Mouse (Mus musculus) cerebellum, postnatal 36 days (tissue): ENCODE data around the gene March6.

ENCODE experiments used
- DNase-seq, 2 experiments: peaks; one replicate each; pipeline ENCODE4 v3.0.0; 2021 to 2022; ENCODE audit warnings: mixed read lengths in 2 of 2

Gene March6

DNA sequence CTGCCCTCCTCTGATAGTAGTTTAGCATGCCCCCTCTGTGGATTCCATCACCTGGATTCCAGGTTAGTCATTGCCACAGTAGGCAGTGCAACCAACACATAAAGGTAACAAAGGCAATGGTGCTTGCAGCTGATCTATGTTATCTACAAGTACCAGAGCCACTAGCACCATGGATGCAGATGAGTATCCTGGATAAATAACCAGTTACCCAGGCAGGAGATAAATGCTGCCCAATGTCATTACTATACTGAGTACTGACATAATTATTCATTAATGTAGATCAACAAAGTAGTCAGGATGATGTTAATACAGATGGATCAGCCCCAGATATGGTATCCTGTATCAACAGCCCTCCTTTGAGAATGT is 19.5 kb downstream of the March6 start:
- DNase-seq, result no peak

GRCm38 (mm10) chr15:31510477-31511405 is 20.1 kb downstream of the March6 start:
- no peak for DNase-seq

- no peak for DNase-seq
Observed at GRCm38 (mm10) chr15:31505082-31505481, 25.8 kb downstream of the March6 start.

DNA sequence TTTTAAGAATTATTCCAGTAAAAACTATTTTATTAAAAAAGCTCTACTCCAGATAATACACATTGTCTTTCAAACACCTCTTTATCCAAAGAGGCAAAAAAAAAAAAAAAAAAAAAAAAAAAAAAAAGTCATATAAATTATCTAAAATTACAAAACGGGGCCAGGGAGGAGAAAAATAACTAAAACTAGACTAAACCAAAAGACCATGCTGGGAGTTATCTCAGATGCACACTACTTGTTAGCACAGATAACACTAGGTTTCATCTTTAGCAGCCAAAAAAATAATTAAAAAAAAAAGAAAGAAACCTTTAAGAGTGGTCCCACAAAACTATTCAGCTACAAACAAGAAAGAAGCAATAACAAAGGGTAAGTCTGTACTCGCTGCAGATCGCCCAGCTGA is 27.4 kb downstream of the March6 start:
- DNase-seq, result no peak

- no peak for DNase-seq
Observed at GRCm38 (mm10) chr15:31502996-31503395, 27.9 kb downstream of the March6 start.

- DNase-seq, result no peak
Observed at GRCm38 (mm10) chr15:31502313-31502712, 28.5 kb downstream of the March6 start.

DNA sequence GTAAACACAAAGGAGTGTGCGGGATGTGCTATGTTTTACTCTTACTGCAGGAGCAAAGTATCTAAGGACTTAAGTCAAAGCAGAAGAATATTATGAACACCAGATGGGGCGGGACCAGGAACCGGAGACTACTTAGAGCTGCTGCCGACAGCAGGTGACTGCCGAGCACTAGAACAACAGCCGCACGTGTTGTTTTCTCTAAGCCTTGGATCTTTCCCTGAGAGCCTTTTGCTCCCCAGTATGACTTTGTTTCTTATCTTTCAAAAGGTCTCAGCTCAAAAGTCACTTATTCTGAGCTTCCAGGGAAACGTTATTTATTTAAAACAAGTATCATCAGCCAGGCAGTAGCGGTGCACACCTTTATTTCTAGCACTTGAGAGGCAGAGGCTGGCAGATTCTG is 36.0 kb downstream of the March6 start:
- DNase-seq, result no peak

GRCm38 (mm10) chr15:31494310-31494709 is 36.5 kb downstream of the March6 start:
- DNase-seq, result no peak

GRCm38 (mm10) chr15:31487407-31487806 is 43.4 kb downstream of the March6 start:
- DNase-seq, result no peak

GRCm38 (mm10) chr15:31476678-31477077 is 54.2 kb downstream of the March6 start:
- no peak for DNase-seq

DNA sequence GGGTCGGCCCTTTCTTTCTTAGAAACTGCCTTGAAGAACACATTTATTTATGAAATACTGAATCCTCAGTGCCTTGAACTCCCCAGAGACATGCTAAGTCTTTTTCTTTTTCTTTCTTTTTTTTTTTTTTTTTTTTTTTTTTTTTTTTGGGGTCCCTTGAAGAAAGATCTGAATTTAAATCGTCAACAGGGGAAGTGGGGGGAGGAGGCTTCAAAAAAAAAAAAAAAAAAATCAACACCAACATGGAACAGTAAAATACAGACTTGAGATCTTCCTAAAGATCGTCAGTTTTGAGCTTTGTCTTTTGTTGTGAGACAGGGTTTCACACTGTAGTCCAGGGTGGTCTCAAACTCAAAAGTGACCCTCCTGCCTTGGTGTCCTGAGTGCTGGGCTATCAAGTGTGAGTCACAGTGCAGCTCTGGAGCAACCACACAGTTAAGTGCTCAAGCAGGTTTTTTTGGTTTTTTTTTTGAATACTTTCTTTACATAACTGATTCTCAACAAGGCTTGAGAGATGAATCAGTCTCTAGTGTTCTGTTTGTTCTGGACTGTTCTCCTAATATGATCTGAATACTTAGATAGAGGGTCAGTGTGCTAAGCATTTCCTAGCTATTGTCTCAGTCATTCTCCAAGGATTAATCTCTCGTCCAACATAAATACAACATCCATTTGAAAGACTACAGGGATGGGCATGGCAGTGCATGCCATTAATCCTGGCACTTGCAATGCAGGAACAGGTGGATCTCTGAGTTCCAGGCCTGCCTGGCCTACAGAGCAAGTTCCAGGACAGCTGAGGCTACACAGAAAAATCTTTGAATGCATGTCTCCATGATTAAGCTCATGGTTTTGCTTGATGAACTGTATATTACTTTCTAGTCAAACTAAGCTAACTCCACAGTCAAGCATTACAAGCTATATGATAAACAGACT is 57.9 kb downstream of the March6 start:
- no peak for DNase-seq

DNA sequence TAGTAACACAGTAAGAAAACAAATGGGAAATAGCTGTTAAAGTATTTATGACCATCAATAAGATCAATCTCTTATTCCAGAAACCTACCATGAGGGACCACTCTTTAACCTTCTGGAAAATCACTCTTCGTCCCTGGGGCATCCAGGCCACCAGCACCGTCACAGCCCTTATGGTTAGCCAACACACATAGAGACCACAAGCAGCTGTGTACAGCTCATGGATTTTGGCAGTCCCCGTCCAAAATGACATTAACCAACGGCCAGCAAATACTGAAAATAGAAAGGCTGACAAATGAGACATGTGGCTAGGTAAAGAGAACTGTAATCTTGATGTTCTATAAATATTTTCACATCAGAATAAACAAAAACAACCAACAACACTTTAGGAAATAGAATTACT is 59.3 kb downstream of the March6 start:
- DNase-seq, result no peak

GRCm38 (mm10) chr15:31469497-31469896 is 61.4 kb downstream of the March6 start:
- DNase-seq, result no peak

- DNase-seq, result no peak
Observed at GRCm38 (mm10) chr15:31468806-31469205, 62.0 kb downstream of the March6 start.

DNA sequence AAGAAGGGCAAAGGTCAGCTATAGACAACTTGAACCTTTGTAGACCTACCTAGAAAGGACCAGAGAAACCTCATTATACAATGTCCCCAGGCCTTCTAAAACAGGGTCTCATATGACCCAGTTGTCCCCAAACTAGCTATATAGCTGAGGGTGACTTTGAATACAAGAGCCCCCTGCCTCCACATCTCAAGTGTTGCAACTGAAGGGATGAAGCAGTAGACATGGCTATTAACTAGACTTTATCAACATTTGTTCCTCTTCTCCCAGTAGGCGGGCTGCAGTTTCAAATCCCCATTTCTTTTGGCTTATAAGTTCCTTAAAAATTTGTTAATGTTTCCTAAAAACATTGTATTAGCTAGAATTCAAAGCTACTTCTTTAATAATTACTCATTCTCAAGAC is 64.1 kb downstream of the March6 start:
- DNase-seq, result no peak

DNA sequence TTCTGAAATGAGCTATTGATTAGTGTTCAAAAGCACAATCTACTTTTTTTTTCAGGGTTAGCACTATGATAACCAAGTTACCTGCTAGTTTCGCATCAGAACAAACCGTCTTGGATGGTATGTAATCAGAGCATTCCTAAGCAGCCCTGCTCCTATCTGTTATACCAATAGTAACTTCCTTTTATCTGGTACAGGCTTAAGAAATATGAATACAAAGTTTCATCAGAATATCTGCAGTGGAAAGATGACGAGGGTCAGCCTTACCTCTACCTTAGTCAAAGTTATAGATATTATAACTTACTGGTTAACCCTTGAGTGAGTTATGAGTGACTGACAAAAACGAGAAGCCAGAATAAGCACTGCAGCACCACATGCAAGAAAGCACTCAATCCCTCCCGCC is 64.6 kb downstream of the March6 start:
- DNase-seq, result no peak

GRCm38 (mm10) chr15:31465806-31466205 is 65.0 kb downstream of the March6 start:
- DNase-seq, result no peak

DNA sequence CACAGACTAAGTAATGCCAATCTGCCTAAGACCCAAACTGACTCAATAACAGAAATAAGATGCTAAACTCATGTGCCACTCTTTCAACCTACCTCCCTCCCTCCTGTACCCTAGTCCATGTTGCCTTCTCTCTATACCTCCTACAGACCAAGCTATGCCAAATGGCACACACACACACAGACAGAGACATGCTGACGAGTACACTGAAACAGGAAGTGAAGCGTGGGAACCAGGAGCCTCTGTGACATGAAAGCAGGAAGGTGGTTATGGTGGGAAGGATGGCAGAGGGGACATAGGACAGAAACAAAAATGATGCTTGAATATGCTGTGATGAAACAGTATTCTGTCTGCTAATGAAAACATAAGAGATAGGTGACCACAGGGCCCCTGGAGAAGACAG is 70.3 kb downstream of the March6 start:
- no peak for DNase-seq

- no peak for DNase-seq
Observed at GRCm38 (mm10) chr15:31458081-31458480, 72.8 kb downstream of the March6 start.

DNA sequence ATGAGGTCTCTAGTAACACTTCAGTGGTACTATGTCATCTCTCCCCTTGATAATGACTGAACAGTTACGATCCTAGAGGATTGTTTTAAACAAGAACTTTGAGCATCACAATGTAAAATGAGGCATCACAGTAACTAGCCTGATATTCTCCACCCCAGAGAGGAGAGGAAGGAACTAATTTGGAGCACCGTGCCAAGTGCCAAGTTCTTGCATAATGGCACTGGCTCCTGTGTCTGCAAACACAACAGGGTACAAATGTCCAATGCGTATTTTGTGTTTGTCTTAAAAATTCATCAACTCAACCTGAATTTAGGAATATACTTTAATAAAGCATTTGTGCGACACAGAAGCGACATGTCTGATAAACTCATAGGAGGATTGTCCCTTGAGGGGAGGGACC is 74.5 kb downstream of the March6 start:
- peak; percentile 24 to 33 for DNase-seq

DNA sequence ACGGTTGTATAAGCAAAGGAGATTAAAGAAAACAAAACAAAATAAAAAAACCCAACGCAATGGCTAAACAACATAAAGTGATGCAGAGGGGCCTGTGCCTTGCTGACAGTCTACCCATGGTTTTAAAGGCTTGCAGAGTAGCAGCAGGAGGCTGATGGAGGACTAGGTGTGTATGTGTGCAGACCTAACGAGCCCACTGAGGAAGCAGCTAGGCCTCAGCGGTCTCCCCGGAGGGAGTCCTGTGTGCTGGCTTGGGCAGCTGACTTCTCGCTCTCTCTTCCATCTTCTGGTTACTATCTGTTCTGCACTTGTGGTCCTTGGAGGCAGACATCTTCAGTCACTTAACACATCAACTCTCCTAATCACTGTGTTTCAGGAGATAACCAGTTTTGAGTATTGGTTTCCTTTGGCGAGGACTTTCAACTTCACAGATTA is 76.0 kb downstream of the March6 start:
- no peak for DNase-seq

- peak in 1 of 2 experiments; percentile 17 for DNase-seq
Observed at GRCm38 (mm10) chr15:31454096-31454860, 76.6 kb downstream of the March6 start.
